Mouse (Mus musculus): ENCODE data around the gene Ncan.
A peak's percentile ranks its signal among the peaks of the same experiment; 100 is the strongest.
"Not testable (repeated sequence)": the region's sequence is repeated elsewhere in the genome, so short reads cannot be mapped to it uniquely, and the experiment has no call there.

Ncan gene

GRCm38 (mm10) chr8:70081976-70082375 is 38.7 kb downstream of the Ncan start:
- DNase-seq, result peak; percentile 52

- DNase-seq, result no peak
Observed at GRCm38 (mm10) chr8:70073682-70074081, 47.0 kb downstream of the Ncan start.

GRCm38 (mm10) chr8:70073120-70073519 is 47.6 kb downstream of the Ncan start:
- no peak for DNase-seq

- no peak for DNase-seq
Observed at GRCm38 (mm10) chr8:70072441-70073069, 48.1 kb downstream of the Ncan start, which contains the start of gene Tm6sf2. Tm6sf2 (plus strand) TSS chr8:70072924.

GRCm38 (mm10) chr8:70071836-70072440 is 48.7 kb downstream of the Ncan start:
- DNase-seq, result no peak

GRCm38 (mm10) chr8:70057721-70058120 is 63.0 kb downstream of the Ncan start:
- no peak for DNase-seq

GRCm38 (mm10) chr8:70050434-70050833 is 70.2 kb downstream of the Ncan start:
- not testable (repeated sequence) for DNase-seq

GRCm38 (mm10) chr8:70049662-70050061 is 71.0 kb downstream of the Ncan start:
- DNase-seq, result no peak

GRCm38 (mm10) chr8:70043996-70044395 is 76.7 kb downstream of the Ncan start:
- peak; percentile 31 for DNase-seq

Measured in cerebellum, adult 11-12 months (tissue).